Mouse (Mus musculus): ENCODE data around the gene Mat2a.
"Not testable (repeated sequence)": the region's sequence is repeated elsewhere in the genome, so short reads cannot be mapped to it uniquely, and the experiment has no call there.

Gene Mat2a

GRCm38 (mm10) chr6:72439355-72440185, at the start of gene Mat2a:
Mat2a (minus strand) TSS chr6:72439558.
- peak; percentile 96 for DNase-seq

GRCm38 (mm10) chr6:72488850-72489249, 49.5 kb upstream of the Mat2a start:
- peak; percentile 75 for DNase-seq

DNA sequence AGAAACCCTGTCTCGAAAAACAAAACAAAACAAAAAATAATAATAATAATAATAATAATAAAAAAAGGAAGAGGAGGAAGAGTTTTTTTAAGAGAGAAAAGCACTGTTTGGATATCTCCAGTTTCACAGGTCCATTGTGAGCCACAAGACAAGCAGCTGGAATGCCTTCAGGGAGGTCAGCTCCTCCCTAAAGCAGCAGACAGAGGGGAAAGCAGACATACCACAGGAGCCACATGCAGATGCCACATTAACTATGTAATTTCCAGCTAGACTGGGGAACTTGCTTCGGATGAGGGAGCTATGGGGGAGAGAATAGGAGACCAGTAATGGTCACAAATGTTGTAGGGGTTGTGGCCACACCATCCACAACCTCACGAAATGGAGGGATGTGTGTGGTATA, 47.9 kb upstream of the Mat2a start:
- DNase-seq: no peak

DNA sequence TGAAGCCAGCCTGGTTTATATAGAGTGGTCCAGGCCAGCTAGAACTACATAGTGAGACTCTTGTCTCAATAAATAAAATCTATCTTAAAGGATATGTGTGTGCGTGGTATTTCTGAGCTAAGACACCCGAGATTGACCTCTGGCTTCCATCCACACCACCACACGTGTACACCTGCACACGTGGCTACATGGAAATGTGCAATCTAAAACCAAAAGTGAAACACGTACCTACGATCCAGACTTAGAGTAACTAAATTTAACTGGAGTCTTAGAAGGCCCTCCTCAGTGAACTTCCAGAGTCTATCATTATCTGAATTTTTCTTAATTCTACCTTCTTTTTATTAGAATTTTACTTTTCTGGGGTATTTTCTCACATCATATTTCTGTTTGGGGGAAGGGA, 46.9 kb upstream of the Mat2a start:
- no peak for DNase-seq

DNA sequence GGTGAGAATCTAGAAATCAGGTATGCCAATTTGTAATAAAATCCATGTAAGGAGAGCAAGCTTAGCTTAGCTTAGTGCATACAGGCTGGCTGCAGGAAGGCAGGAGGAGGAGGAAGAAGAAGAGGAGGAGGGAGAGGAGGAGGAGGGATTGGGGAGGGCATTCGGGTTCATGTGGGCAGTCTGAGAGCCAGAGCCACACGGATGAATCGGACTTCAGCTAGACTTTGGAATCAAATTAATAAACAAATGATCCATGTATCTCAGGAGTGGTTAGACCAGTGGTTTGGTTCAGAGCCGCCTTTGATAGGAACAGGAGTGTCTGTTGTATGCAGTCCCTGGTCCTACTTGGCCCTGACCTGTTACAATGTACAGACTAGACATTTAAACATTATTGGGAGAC, 45.5 kb upstream of the Mat2a start:
- DNase-seq: peak; percentile 55

DNA sequence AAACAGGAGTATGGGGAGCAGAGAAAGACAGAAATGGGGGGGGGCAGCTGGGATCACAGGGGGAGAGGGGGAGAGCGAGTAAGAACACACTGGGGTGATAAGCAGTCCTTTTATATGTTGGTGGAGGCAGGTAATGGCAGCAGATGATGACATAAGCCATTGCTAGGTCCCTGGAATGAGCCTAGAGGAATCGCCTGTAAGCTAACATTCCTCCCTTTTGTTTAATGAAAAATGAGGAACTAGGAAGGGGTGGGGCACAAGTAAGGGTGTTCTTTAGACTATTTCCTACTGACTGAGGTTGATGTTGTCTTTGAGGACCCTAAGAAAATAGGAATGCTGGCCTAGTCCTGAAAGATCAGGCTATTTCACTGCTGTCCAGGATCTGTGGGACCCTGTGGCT, 42.8 kb upstream of the Mat2a start:
- DNase-seq: no peak

DNA sequence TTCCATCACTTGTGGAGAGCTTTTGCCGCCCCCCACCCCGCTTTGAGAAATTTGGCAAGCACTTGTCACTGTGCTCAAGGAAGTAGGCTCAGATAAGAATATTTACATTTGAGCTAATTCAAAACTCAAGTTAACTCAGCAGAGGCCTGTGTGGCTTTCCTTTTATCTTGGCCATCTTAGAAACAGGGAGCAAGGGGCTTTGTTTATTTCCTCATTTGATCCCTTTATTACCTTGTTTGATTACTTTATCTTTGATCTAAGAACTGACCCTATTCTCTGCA, 41.0 kb upstream of the Mat2a start:
- no peak for DNase-seq

GRCm38 (mm10) chr6:72479645-72480421, 40.5 kb upstream of the Mat2a start:
- DNase-seq: no peak

GRCm38 (mm10) chr6:72478691-72479090, 39.3 kb upstream of the Mat2a start:
- not testable (repeated sequence) for DNase-seq

- DNase-seq: peak; percentile 76
Observed at GRCm38 (mm10) chr6:72477621-72478020, 38.3 kb upstream of the Mat2a start.

DNA sequence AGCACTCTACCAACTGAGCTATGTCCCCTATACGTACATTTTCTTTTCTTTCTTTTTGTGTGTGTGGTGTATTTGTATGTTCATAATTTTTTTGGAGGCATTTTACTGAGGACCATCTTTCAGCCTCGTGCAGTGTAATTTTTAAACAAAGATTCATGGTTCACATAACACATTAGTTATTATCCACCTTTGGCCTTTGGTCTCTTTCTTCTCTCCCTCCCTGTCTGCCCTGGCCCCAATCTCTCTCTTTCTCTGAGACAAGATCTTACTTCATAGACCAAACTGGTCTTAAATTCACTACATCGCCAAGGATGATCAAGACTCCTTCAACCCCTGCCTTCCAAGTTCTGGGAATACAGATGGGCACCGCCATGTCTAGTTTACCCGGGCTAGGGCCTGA, 37.5 kb upstream of the Mat2a start:
- DNase-seq: peak; percentile 83

DNA sequence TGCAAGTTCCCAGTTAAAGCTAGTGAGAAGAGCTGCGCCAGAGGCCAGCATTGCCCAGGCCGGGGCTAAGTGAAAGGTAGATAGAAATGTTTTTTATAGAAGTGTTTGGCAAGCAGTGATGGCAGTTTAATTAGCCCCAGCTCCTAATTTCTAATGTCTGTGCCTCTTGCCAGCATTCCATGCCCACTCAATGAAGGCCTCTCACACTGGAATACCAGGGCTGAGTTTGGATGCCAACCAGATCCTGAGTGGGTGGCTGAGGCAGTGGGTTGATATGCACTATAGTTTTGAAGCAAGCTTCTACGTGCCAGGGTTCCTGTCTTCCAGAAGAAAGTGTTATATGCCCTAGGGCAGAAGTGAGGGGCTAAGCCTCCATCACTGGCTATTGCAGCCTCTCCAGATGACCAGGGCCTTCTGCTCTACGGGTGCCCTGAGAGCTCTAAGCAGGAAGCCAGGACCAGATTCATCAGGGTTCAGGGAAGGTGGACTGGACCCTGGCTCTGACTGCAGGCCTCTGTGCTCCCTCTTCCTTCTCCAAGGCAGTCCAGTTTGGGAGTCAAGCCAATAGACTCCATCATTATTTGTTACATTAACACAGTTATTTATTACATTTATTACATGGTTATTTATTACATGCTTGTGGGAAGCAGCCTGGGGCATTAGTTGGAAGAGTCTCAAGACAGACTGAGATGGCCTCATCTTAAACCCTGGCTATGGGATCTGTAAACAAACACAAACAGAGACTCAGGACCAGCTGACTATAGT, 36.0 kb upstream of the Mat2a start:
- peak; percentile 82 for DNase-seq

- peak; percentile 85 for DNase-seq
Observed at GRCm38 (mm10) chr6:72473264-72474041, 34.1 kb upstream of the Mat2a start.

- no peak for DNase-seq
Observed at GRCm38 (mm10) chr6:72466171-72466570, 26.8 kb upstream of the Mat2a start.

GRCm38 (mm10) chr6:72465361-72466157, 26.2 kb upstream of the Mat2a start:
- DNase-seq: peak; percentile 95

DNA sequence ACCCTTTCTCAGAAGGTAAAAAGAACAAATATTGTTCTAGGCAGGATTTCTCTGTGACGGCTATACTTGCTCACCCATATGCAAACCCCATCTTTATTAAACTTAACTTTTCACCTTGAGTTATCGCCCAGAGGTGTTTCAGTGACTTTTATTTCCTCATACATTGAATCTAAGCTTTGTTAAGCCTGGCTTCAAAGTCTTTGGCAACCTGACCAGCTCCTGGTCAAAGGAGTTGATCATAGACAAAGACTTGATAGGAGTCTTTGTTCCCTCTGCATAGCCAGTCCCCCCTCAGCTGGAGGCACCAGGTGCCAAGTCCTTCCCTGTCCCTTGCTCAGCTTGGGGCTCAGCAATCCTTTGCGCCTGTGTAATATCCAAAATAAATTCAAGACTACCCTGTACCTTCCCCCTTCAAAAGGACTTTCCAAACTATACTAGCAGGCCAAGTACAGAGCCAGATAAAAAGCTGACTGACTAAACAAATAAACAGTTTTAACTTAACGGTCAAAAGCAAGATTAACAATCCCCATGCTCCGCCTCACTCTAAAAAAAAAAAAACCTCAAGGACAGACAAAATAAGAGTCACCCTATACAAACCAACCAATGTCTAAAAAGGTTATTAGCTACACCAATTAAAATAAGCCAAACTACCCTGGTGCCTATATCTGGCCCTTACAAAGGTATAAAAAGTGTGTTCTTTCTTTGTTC, 23.3 kb upstream of the Mat2a start:
- not testable (repeated sequence) for DNase-seq

- DNase-seq: peak; percentile 54
Observed at GRCm38 (mm10) chr6:72460036-72460801, 20.9 kb upstream of the Mat2a start.

- DNase-seq: no peak
Observed at GRCm38 (mm10) chr6:72458921-72459320, 19.6 kb upstream of the Mat2a start.

DNA sequence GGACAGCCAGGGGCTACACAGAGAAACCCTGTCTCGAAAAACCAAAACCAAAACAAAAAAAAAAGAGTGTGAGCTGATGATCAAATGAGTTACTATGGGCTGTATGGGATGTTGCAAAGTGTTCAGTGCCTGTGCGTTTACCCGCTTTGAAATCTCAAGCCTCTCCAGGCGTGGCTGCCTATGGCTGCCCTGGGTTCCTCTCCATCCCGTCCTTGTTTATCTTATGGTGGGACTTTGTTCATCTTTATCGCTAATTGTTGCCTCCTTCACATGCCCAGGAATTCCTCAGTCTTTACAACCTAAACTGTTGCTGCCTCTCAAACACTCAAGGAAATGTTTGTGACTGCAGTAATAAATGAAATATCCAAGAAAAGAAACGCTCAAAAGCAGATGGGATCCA, 19.1 kb upstream of the Mat2a start:
- DNase-seq: no peak

- no peak for DNase-seq
Observed at GRCm38 (mm10) chr6:72456567-72456966, 17.2 kb upstream of the Mat2a start.

Data from kidney, adult 9 months (tissue).